Mouse (Mus musculus): Measurements from ENCODE around the gene Socs1. TPM values are rescaled to one million over a fixed set of nuclear protein-coding genes. Genes with fewer than 3 reads are reported as not detected.

Gene Socs1
- polyA plus RNA-seq, 1 experiment from 2014 or later = 11.6 TPM

DNA sequence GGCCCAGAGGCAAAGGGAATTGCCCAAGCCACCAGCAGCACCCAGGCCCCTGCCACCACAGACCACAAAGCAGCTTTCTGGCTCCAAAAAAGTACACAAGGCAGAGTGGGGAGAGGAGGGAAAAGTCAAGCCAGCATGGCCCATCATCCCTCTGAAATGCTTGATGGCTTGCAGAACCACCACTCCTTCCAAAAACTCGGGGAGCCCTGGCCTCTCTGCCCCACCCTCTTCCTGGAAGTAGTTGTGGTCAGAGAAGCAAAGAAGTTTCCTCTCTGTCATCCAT, 2.2 kb downstream of the Socs1 start:
- peak overlapping the region; percentile 97 for H3K4me2 ChIP-seq (ENCODE audit: low read depth, low read length)
- peaks cover 54% of the 10 kb centered on the region for H3K4me1 ChIP-seq (ENCODE audit: control insufficient read depth, insufficient read depth, low read length)
- H3K27me3 ChIP-seq (ENCODE audit: control insufficient read depth, insufficient read depth, low read length) = no peaks in the 10 kb centered on the region
- H3K9me3 ChIP-seq (replicated peaks; ENCODE audit: control insufficient read depth, low read length) = no peaks in the 10 kb centered on the region
- 14% methylated on average over 1 of the region's 1 CpGs for WGBS
- peak overlapping the region; percentile 62; the same call in 1 of the 2 replicates for H3K27ac ChIP-seq (ENCODE audit: low read length)
- peak overlapping the region; percentile 70 for H3K9ac ChIP-seq (ENCODE audit: low read length)
- ATAC-seq (replicated peaks; ENCODE audit: extremely low read depth, insufficient read depth, low FRiP score) = no peak
- H3K4me3 ChIP-seq (ENCODE audit: low read length) = peak overlapping the region; percentile 76
- no peaks in the 10 kb centered on the region for H3K36me3 ChIP-seq (ENCODE audit: control insufficient read depth, insufficient read depth)

DNA sequence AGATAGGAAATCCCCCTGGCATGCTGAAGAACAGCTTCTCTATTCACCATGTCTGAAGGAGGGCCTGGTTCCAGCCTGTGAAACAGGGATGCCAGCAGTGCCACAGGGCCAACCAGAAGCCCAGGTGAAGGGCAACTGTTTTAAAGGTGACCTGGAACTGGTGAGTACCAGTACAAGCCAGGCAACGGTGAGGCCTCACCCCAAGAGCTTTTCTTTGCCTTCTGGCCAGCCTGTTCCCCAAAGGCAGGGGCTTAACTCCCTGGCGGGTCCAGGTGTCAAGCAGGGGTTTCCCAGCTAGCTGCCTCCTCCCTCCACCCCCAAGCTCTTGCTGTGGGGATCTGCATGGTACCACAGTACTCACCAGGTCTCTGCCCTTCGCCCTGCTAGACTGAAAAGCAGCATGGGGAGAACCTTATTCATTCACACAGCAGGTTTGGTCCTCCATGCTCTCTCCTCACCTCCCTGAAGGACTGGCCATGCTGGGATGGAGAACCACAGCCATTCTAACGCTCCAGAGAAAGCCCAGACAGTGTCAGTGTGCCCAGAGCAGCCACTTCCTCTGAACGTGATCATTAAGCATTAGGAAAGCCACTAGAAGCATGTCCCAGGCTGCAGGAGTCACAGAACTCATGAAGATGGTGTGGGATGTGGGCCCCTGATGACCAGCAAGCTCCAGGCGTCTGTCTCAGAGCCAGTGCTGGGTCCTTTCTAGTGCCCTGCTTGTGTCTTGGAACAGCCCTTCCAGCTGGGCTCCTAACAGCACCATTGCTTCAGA, 2.8 kb downstream of the Socs1 start:
- no peak for ATAC-seq (replicated peaks; ENCODE audit: extremely low read depth, insufficient read depth, low FRiP score)
- 32% methylated on average over 6 of the region's 6 CpGs for WGBS

DNA sequence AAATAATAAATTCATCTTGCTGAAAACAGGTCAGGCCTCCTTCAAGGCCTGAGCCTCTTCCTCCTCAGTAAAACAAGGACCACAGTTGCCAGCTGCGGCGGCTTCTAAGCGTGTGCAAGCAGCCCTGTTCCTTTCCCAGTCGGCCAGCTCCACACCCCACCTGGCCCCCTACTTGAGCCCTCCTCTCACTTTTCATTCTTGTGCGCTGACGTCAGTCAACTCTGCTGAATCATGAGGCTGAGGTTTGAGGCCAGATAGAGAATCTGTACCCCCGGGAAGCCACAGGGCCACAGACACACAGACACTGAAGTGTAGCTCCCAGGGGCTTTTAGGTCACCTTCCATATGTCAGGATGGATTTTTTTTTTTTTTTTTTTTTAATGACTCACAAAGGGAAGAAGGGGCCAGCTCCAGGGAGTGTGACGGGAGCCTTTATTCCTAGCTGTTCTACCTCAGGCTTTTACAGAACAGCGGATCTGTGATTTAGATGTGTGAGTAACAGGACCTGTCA, 3.4 kb downstream of the Socs1 start:
- ATAC-seq (replicated peaks; ENCODE audit: extremely low read depth, insufficient read depth, low FRiP score) = no peak
- peak overlapping the region; percentile 51 for H3K9ac ChIP-seq (ENCODE audit: low read length)
- H3K4me3 ChIP-seq (ENCODE audit: low read length) = no peak overlapping the region
- peak overlapping the region; percentile 62 for H3K27ac ChIP-seq (ENCODE audit: low read length)
- no peaks in the 10 kb centered on the region for H3K27me3 ChIP-seq (ENCODE audit: control insufficient read depth, insufficient read depth, low read length)
- H3K9me3 ChIP-seq (replicated peaks; ENCODE audit: control insufficient read depth, low read length) = no peaks in the 10 kb centered on the region
- peak overlapping the region; percentile 97 for H3K4me2 ChIP-seq (ENCODE audit: low read depth, low read length)
- H3K4me1 ChIP-seq (ENCODE audit: control insufficient read depth, insufficient read depth, low read length) = peaks cover 51% of the 10 kb centered on the region
- H3K36me3 ChIP-seq (ENCODE audit: control insufficient read depth, insufficient read depth) = no peaks in the 10 kb centered on the region
- 24% methylated on average over 9 of the region's 9 CpGs for WGBS

More for the DNA sequence above, 2.8 kb downstream of the Socs1 start:
- Histone ChIP-seq H3K4me1 (ENCODE audit: control insufficient read depth, insufficient read depth, low read length) (peaks cover 54% of the 10 kb centered on the region), H3K4me2 (ENCODE audit: low read depth, low read length) (peak overlapping the region; percentile 97), H3K36me3 (ENCODE audit: control insufficient read depth, insufficient read depth) (no peaks in the 10 kb centered on the region), H3K9ac (ENCODE audit: low read length) (peak overlapping the region; percentile 70), H3K27ac (ENCODE audit: low read length) (peak overlapping the region; percentile 62), H3K4me3 (ENCODE audit: low read length) (peak overlapping the region; percentile 76), H3K27me3 (ENCODE audit: control insufficient read depth, insufficient read depth, low read length) (no peaks in the 10 kb centered on the region), H3K9me3 (replicated peaks; ENCODE audit: control insufficient read depth, low read length) (no peaks in the 10 kb centered on the region)

DNA sequence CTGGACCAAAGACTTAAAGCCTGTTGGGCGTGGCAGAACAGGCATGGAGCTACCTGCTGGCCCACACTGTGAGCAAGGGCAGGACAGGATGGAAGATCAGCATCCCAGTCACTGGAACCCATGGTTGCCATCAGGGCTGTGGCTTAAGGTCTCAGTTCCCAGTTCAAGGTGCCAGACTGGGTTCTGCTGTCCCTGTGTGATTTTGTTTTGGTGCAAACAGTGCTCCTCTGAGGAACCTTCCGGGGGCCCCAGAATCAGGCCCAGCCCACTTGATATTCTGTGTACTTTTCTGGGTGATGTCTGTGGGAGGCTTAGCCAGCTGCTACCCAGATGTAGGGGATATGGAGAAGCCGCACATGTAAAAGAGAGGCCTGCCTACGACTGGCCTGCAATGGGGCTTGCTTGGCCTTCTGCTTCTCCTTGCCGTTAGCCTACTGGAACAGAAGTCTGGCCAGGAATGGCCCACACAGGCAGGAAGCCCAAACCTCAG, 4.7 kb downstream of the Socs1 start:
- Histone ChIP-seq H3K4me1 (ENCODE audit: control insufficient read depth, insufficient read depth, low read length) (peaks cover 42% of the 10 kb centered on the region), H3K9ac (ENCODE audit: low read length) (peak overlapping the region; percentile 16; the same call in 1 of the 2 replicates)
- ATAC-seq (replicated peaks; ENCODE audit: extremely low read depth, insufficient read depth, low FRiP score) = no peak

DNA sequence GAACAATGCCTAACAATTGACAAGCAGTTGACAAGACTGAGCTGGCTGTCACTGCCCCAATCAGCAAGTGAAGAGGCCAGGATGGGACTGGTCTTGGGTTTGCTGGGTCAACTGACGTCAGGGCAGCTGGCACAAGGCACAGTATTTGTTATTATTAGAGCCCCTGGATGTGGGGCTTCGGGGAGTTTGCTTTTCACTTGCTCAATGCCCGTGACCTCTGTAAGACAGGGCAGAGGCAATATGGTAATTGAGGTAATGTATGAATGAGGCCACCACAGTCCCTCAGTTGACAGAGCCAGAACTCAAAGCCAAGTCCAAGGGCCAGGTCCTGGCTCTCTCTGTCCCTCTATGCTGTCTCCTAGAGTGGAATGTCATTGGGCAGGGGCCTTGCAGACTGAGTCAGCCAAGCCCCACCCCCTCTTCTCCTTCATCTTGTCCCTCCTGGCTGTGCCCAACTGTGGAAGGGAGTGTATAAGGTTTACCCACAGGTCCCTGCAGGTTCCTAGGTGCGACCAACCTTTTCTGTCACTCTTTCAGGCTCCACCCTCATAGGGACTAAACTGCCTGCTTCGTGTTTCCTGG, 7.7 kb downstream of the Socs1 start:
- no peak overlapping the region for H3K4me2 ChIP-seq (ENCODE audit: low read depth, low read length)
- no peak overlapping the region for H3K4me3 ChIP-seq (ENCODE audit: low read length)
- no peaks in the 10 kb centered on the region for H3K36me3 ChIP-seq (ENCODE audit: control insufficient read depth, insufficient read depth)
- 0 out of 2 replicates have a peak overlapping the region, but pooled peaks have one; percentile 4 for H3K27ac ChIP-seq (ENCODE audit: low read length)
- H3K9ac ChIP-seq (ENCODE audit: low read length) = no peak overlapping the region
- ATAC-seq (replicated peaks; ENCODE audit: extremely low read depth, insufficient read depth, low FRiP score) = no peak
- 58% methylated on average over 5 of the region's 5 CpGs for WGBS
- no peaks in the 10 kb centered on the region for H3K9me3 ChIP-seq (replicated peaks; ENCODE audit: control insufficient read depth, low read length)
- H3K27me3 ChIP-seq (ENCODE audit: control insufficient read depth, insufficient read depth, low read length) = no peaks in the 10 kb centered on the region
- H3K4me1 ChIP-seq (ENCODE audit: control insufficient read depth, insufficient read depth, low read length) = peaks cover 28% of the 10 kb centered on the region

More for the DNA sequence above, 4.7 kb downstream of the Socs1 start:
- H3K4me2 ChIP-seq (ENCODE audit: low read depth, low read length) = no peak overlapping the region
- no peaks in the 10 kb centered on the region for H3K9me3 ChIP-seq (replicated peaks; ENCODE audit: control insufficient read depth, low read length)
- no peaks in the 10 kb centered on the region for H3K27me3 ChIP-seq (ENCODE audit: control insufficient read depth, insufficient read depth, low read length)
- 81% methylated on average over 5 of the region's 5 CpGs for WGBS
- 0 out of 2 replicates have a peak overlapping the region, but pooled peaks have one; percentile 46 for H3K27ac ChIP-seq (ENCODE audit: low read length)
- no peaks in the 10 kb centered on the region for H3K36me3 ChIP-seq (ENCODE audit: control insufficient read depth, insufficient read depth)
- H3K4me3 ChIP-seq (ENCODE audit: low read length) = no peak overlapping the region

DNA sequence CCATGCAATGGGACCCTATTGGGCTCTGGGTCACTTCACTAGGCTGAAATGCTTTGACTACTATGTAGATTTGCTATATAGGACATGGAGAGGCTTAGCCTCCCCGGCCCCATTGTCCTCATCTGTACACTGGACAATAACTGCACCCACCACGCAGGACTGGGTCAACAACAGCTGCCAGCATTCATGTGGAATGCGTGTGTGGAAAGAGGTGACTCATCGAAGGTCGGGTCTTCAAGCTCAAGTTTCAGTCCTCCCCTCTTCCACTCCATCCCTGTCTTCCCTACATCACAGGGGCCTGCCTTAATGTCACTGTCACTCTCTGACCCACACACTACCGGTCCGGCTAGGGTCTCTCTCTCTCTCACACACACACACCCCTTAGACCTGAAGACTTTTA, 9.0 kb downstream of the Socs1 start:
- Histone ChIP-seq H3K9ac (ENCODE audit: low read length) (no peak overlapping the region), H3K27me3 (ENCODE audit: control insufficient read depth, insufficient read depth, low read length) (no peaks in the 10 kb centered on the region), H3K27ac (ENCODE audit: low read length) (no peak overlapping the region), H3K4me3 (ENCODE audit: low read length) (no peak overlapping the region), H3K36me3 (ENCODE audit: control insufficient read depth, insufficient read depth) (no peaks in the 10 kb centered on the region), H3K9me3 (replicated peaks; ENCODE audit: control insufficient read depth, low read length) (no peaks in the 10 kb centered on the region), H3K4me1 (ENCODE audit: control insufficient read depth, insufficient read depth, low read length) (peaks cover 16% of the 10 kb centered on the region), H3K4me2 (ENCODE audit: low read depth, low read length) (no peak overlapping the region)
- no peak for ATAC-seq (replicated peaks; ENCODE audit: extremely low read depth, insufficient read depth, low FRiP score)
- 37% methylated on average over 7 of the region's 7 CpGs for WGBS

DNA sequence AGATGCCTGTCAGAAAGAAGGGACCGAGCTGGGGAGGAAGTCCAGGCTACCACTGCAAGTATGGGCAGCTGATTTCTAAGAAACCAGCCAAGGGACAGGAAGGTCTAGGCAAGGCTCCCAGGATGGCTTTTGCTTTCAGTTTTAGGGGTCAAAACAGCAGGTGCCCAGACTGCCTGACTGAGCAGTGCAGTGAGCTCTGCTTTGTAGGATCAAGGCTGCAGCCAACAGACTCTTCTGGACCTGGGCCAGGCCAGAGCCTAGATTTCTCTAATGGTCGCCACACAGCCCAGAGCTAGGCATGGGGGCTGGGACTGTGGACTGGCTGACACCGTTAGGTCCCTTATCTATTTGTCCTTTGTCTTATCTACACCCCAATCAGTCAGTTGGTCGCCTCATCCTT, 10.6 kb downstream of the Socs1 start:
- Histone ChIP-seq H3K36me3 (ENCODE audit: control insufficient read depth, insufficient read depth) (no peaks in the 10 kb centered on the region), H3K9me3 (replicated peaks; ENCODE audit: control insufficient read depth, low read length) (no peaks in the 10 kb centered on the region), H3K9ac (ENCODE audit: low read length) (no peak overlapping the region), H3K4me1 (ENCODE audit: control insufficient read depth, insufficient read depth, low read length) (peaks cover 17% of the 10 kb centered on the region), H3K27ac (ENCODE audit: low read length) (no peak overlapping the region), H3K27me3 (ENCODE audit: control insufficient read depth, insufficient read depth, low read length) (no peaks in the 10 kb centered on the region), H3K4me3 (ENCODE audit: low read length) (no peak overlapping the region), H3K4me2 (ENCODE audit: low read depth, low read length) (no peak overlapping the region)
- 44% methylated on average over 4 of the region's 4 CpGs for WGBS
- ATAC-seq (replicated peaks; ENCODE audit: extremely low read depth, insufficient read depth, low FRiP score) = no peak

DNA sequence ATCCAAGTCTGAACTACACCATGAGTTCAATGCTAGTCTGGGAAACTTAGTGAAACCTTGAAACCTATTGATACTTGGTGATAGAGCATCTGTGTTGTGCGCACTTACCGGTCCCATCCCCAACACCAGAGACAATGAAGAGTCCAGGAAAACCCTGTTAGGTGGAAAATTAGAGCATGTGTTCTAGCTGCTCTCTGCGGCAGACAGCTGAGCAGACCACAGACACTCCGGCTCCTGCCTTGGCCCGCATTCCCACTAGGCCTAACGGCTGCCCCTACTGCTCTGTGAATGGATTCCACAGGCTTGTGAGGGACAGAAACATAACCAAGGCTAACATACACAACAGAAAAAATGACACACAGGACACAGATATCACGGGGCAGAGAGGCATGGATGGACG, 11.8 kb downstream of the Socs1 start:
- no peak overlapping the region for H3K27ac ChIP-seq (ENCODE audit: low read length)
- H3K36me3 ChIP-seq (ENCODE audit: control insufficient read depth, insufficient read depth) = no peaks in the 10 kb centered on the region
- H3K9me3 ChIP-seq (replicated peaks; ENCODE audit: control insufficient read depth, low read length) = no peaks in the 10 kb centered on the region
- 76% methylated on average over 8 of the region's 8 CpGs for WGBS
- H3K4me3 ChIP-seq (ENCODE audit: low read length) = no peak overlapping the region
- no peak for ATAC-seq (replicated peaks; ENCODE audit: extremely low read depth, insufficient read depth, low FRiP score)
- H3K4me1 ChIP-seq (ENCODE audit: control insufficient read depth, insufficient read depth, low read length) = peaks cover 20% of the 10 kb centered on the region
- H3K27me3 ChIP-seq (ENCODE audit: control insufficient read depth, insufficient read depth, low read length) = peaks cover 2% of the 10 kb centered on the region; the same call in 1 of the 2 replicates
- H3K9ac ChIP-seq (ENCODE audit: low read length) = no peak overlapping the region
- no peak overlapping the region for H3K4me2 ChIP-seq (ENCODE audit: low read depth, low read length)
